Mouse (Mus musculus) limb, embryonic 14.5 days (tissue): ENCODE measurements around the gene Cda. TPM values are rescaled to one million over a fixed set of nuclear protein-coding genes. Genes with fewer than 3 reads are reported as not detected.

Experiments
- ATAC-seq: fragments of 200-750 bp; cut with Nextera tagmentation; 2 replicates; pipeline ENCODE4 v1.8.0; 2017; ENCODE audit warnings: low read depth, moderate number of reproducible peaks, moderate TSS enrichment; ENCODE audit not compliant: low FRiP score
- DNase-seq: peaks from one replicate; pipeline ENCODE4 v3.0.0-alpha.2; 2015; ENCODE audit warnings: low spot score
- H3K27ac ChIP-seq: fragments of 300-500 bp; sonication (generic); replicated peaks from 2 replicates; pipeline ENCODE4 v1.5.1; 2014; ENCODE audit warnings: low read depth, mild to moderate bottlenecking, low read length, moderate library complexity, mixed read lengths
- H3K27me3 ChIP-seq: fragments of 300-500 bp; sonication (generic); 2 replicates; pipeline ENCODE4 v1.6.1; 2014; ENCODE audit warnings: low read length, mixed read lengths; ENCODE audit not compliant: control insufficient read depth, insufficient read depth
- H3K36me3 ChIP-seq: fragments of 300-500 bp; sonication (generic); 2 replicates; pipeline ENCODE4 v1.6.1; 2014; ENCODE audit warnings: mild to moderate bottlenecking, low read length, moderate library complexity, mixed read lengths; ENCODE audit not compliant: control insufficient read depth, insufficient read depth
- H3K4me1 ChIP-seq: fragments of 300-500 bp; sonication (generic); 2 replicates; pipeline ENCODE4 v1.6.1; 2014; ENCODE audit warnings: antibody characterized with exemption, low read length, mixed read lengths; ENCODE audit not compliant: control insufficient read depth, insufficient read depth
- H3K4me2 ChIP-seq: fragments of 300-500 bp; sonication (generic); replicated peaks from 2 replicates; pipeline ENCODE4 v1.6.1; 2014; ENCODE audit warnings: low read depth, mild to moderate bottlenecking, low read length, moderate library complexity; ENCODE audit not compliant: severe bottlenecking
- H3K4me3 ChIP-seq: fragments of 300-500 bp; sonication (generic); replicated peaks from 2 replicates; pipeline ENCODE4 v1.5.1; 2014; ENCODE audit warnings: low read length
- H3K9ac ChIP-seq: fragments of 300-500 bp; sonication (generic); 2 replicates; pipeline ENCODE4 v1.6.1; 2014; ENCODE audit warnings: mild to moderate bottlenecking, low read depth, low read length, moderate library complexity; ENCODE audit not compliant: severe bottlenecking
- H3K9me3 ChIP-seq: fragments of 300-500 bp; sonication (generic); 2 replicates; pipeline ENCODE4 v1.6.1; 2016; ENCODE audit warnings: low read length; ENCODE audit not compliant: control insufficient read depth
- POLR2A ChIP-seq: fragments of 200-500 bp; IDR thresholded peaks from 2 replicates; pipeline ENCODE4 v1.8.0; 2012; ENCODE audit warnings: inconsistent platforms, mild to moderate bottlenecking, moderate library complexity, borderline replicate concordance; ENCODE audit not compliant: insufficient read depth, insufficient read length; ENCODE audit errors: extremely low read depth
- WGBS: fragments of 180-500 bp; shearing (Covaris S2); extraction: QIAGEN DNeasy Blood & Tissue Kit; methylation state at CpG from one replicate; pipeline ENCODE4 v1.1.7; 2014; 5-methylcytosine and 5-hydroxymethylcytosine counted together
- polyA plus RNA-seq, 2 experiments: library from polyadenylated mRNA; depleted of rRNA in 1 of 2; stranded (reverse) in 1 of 2; unstranded in 1 of 2; fragments of >200 nt; fragmentation: Nextera tagmentation in 1 of 2; extraction: Ambion mirVana in 1 of 2; gene quantifications; 2 replicates each; pipeline versions ENCODE4 v1.2.1 to v1.2.3; 2012 to 2014

The Cda gene
- polyA plus RNA-seq, 2 experiments: 4.6 to 6.8 TPM

DNA sequence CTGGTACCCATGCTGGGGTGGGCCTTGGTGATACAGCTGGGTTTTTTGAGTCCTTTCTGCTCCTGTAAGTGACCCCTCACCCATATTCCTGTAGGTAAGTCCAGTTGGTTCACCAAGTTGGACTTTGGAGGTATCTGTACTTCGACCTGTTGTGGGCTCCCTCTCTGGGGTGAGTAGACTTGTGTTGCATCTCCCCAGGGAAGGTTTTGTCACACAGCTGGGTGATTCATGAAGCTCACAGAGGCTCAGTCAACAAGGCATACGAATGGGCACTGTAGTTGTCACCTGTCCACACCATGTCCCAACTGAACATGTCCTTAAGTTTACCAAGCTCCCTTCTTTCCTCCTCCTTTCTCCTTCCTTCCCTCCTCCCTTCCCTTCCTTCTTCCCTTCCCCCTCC, 1.2 kb downstream of the Cda start:
- Histone ChIP-seq H3K4me2 (no peak overlapping the region), H3K4me1 (peaks cover 13% of the 10 kb centered on the region), H3K36me3 (no peaks in the 10 kb centered on the region), H3K9ac (no peak overlapping the region), H3K27me3 (no peaks in the 10 kb centered on the region), H3K9me3 (no peaks in the 10 kb centered on the region), H3K4me3 (no peak overlapping the region), H3K27ac (no peak overlapping the region)
- DNase-seq (no peak), ATAC-seq (no peak)
- TF ChIP-seq POLR2A: no peak
- WGBS: 83% methylated on average over 2 of the region's 2 CpGs

- no peak for TF ChIP-seq POLR2A
- no peak for DNase-seq
- 58% methylated on average over 5 of the region's 5 CpGs for WGBS
- Histone ChIP-seq H3K27ac (no peak overlapping the region), H3K4me1 (peaks cover 11% of the 10 kb centered on the region), H3K4me3 (no peak overlapping the region), H3K27me3 (no peaks in the 10 kb centered on the region; the same call in 1 of the 2 replicates), H3K9ac (no peak overlapping the region), H3K4me2 (no peak overlapping the region), H3K36me3 (no peaks in the 10 kb centered on the region), H3K9me3 (no peaks in the 10 kb centered on the region)
- ATAC-seq: no peak
Measured at GRCm38 (mm10) chr4:138363511-138363910, 4.3 kb downstream of the Cda start.

DNA sequence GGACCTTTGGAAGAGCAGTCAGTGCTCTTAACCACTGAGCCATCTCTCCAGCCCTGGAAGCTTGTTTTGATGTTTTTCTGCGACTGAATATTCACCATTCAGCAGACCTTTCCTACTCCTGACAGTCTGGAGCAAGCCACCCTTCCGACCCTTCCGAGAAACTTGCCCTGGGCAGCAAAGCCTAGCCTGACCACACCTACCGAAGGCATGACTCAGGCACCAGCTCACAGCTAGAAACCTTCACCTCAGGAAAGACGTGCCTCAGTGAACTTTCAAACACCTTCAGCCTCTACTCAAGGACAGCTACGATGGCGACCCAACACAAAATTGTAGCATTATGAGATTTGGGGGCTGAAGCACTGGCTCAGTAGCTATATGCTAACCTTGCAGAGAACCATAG, 4.9 kb downstream of the Cda start:
- H3K27me3 ChIP-seq: no peaks in the 10 kb centered on the region; the same call in 1 of the 2 replicates
- no peak for TF ChIP-seq POLR2A
- peaks cover 5% of the 10 kb centered on the region; the same call in 1 of the 2 replicates for H3K4me1 ChIP-seq
- ATAC-seq (no peak), DNase-seq (no peak)
- WGBS: 83% methylated on average over 7 of the region's 7 CpGs
- no peak overlapping the region for H3K4me3 ChIP-seq
- no peaks in the 10 kb centered on the region for H3K36me3 ChIP-seq
- no peak overlapping the region for H3K9ac ChIP-seq
- no peak overlapping the region for H3K27ac ChIP-seq
- H3K9me3 ChIP-seq: no peaks in the 10 kb centered on the region
- no peak overlapping the region for H3K4me2 ChIP-seq

DNA sequence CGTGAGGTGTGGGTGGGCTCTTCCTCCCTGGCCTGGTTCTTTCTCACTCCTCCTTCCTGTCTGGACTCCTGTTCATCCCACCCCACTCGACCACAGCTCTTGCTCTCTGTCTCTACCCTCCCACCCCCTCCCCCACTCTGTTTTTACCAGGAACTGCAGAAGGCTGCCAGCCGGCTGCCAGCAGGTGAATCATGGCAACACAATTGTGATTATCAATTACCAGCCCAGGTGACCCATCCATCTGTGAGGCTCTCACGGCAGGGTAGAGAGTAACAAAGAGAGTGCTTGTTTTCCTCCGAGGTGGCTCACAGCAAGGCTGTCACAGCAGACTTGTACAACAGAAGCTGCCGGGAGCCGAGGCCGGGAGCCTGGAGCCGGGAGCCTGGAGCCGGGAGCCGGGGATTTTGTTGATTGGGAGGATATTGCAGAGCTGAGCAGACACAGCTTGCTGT, 6.4 kb downstream of the Cda start:
- Histone ChIP-seq H3K4me1 (no peaks in the 10 kb centered on the region), H3K4me3 (no peak overlapping the region), H3K27me3 (no peaks in the 10 kb centered on the region; the same call in 1 of the 2 replicates), H3K27ac (no peak overlapping the region), H3K9ac (0 out of 2 replicates have a peak overlapping the region, but pooled peaks have one; percentile 4), H3K4me2 (no peak overlapping the region), H3K36me3 (no peaks in the 10 kb centered on the region), H3K9me3 (no peaks in the 10 kb centered on the region)
- no peak for TF ChIP-seq POLR2A
- WGBS: 16% methylated on average over 11 of the region's 11 CpGs
- no peak for ATAC-seq
- DNase-seq: no peak

DNA sequence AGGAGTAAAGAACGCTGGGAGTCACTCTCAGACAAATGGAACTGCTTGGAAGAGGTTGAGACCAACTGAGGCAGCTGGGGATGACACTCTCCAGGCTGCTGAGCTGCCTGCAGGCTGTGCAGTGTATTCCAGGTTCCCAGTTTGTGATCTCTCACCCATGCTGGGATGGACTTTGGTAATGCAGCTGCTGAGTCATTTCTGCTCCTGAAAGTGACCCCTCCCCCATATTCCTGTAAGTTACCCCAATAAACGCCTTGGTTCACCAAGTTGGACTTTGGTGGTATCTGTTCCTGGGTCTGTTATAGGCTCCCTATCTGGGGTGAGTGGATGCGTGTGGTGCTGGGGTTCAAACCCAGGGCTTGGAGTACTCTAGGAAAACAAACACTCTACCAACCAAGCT, 9.6 kb downstream of the Cda start:
- Histone ChIP-seq H3K9me3 (no peaks in the 10 kb centered on the region), H3K4me3 (no peak overlapping the region), H3K27ac (no peak overlapping the region), H3K9ac (no peak overlapping the region), H3K27me3 (no peaks in the 10 kb centered on the region; the same call in 1 of the 2 replicates), H3K36me3 (no peaks in the 10 kb centered on the region), H3K4me1 (no peaks in the 10 kb centered on the region), H3K4me2 (no peak overlapping the region)
- no peak for DNase-seq
- no peak for TF ChIP-seq POLR2A
- no peak for ATAC-seq
- 80% methylated on average over 3 of the region's 3 CpGs for WGBS

DNA sequence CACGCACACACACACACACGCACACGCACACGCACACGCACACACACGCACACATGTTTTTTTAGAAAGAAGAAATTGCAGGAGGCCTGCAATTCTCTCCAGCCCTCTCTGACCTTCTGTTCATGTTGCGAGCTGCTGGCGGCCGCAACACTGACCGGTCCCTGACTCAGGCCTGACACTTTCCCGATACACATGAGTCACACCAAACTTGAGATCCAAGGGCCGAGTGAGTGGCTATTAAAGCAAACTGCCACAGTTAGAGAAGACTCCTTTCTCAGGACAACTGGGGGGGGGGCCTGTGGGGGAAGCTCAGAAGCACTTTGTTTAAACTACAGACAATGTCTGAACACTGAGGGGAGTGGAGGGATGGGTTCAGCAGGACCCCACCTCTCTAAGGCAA, 11.2 kb downstream of the Cda start:
- Histone ChIP-seq H3K4me2 (no peak overlapping the region), H3K9me3 (no peaks in the 10 kb centered on the region; the same call in 1 of the 2 replicates), H3K9ac (no peak overlapping the region), H3K36me3 (no peaks in the 10 kb centered on the region), H3K4me1 (no peaks in the 10 kb centered on the region), H3K27ac (no peak overlapping the region), H3K27me3 (no peaks in the 10 kb centered on the region; the same call in 1 of the 2 replicates), H3K4me3 (no peak overlapping the region)
- 86% methylated on average over 12 of the region's 12 CpGs for WGBS
- ATAC-seq (no peak), DNase-seq (no peak)
- no peak for TF ChIP-seq POLR2A
